Mouse (Mus musculus) heart, embryonic 13.5 days (tissue): Measurements from ENCODE around the gene Map2k6. TPM values are rescaled to one million over a fixed set of nuclear protein-coding genes. Genes with fewer than 3 reads are reported as not detected.

Experiments
- ATAC-seq: fragments of 200-750 bp; cut with Nextera tagmentation; 2 replicates; pipeline ENCODE4 v1.8.0; 2017; ENCODE audit warnings: moderate TSS enrichment; ENCODE audit not compliant: insufficient number of reproducible peaks, low FRiP score, low TSS enrichment; ENCODE audit errors: extremely low read depth
- H3K27ac ChIP-seq: fragments of 300-500 bp; sonication (generic); replicated peaks from 2 replicates; pipeline ENCODE4 v1.5.1; 2015; ENCODE audit warnings: moderate library complexity, mild to moderate bottlenecking, inconsistent platforms
- H3K27me3 ChIP-seq: fragments of 300-500 bp; sonication (generic); replicated peaks from 2 replicates; pipeline ENCODE4 v1.6.1; 2015; ENCODE audit warnings: mild to moderate bottlenecking, inconsistent platforms
- H3K36me3 ChIP-seq: fragments of 300-500 bp; sonication (generic); 2 replicates; pipeline ENCODE4 v1.6.1; 2015; ENCODE audit warnings: mild to moderate bottlenecking, inconsistent platforms
- H3K4me1 ChIP-seq: fragments of 300-500 bp; sonication (generic); 2 replicates; pipeline ENCODE4 v1.6.1; 2015; ENCODE audit warnings: inconsistent platforms
- H3K4me2 ChIP-seq: fragments of 300-500 bp; sonication (generic); 2 replicates; pipeline ENCODE4 v1.6.1; 2015; ENCODE audit warnings: inconsistent platforms, mild to moderate bottlenecking, moderate library complexity
- H3K4me3 ChIP-seq: fragments of 300-500 bp; sonication (generic); 2 replicates; pipeline ENCODE4 v1.5.1; 2015; ENCODE audit warnings: moderate library complexity, mild to moderate bottlenecking, inconsistent platforms
- H3K9ac ChIP-seq: fragments of 300-500 bp; sonication (generic); 2 replicates; pipeline ENCODE4 v1.6.1; 2015; ENCODE audit warnings: inconsistent platforms, mild to moderate bottlenecking, moderate library complexity
- H3K9me3 ChIP-seq: fragments of 300-500 bp; sonication (generic); 2 replicates; pipeline ENCODE4 v1.6.1; 2016; ENCODE audit warnings: inconsistent platforms
- WGBS: fragments of 180-500 bp; shearing (Covaris S2); methylation state at CpG from one replicate; pipeline ENCODE4 v1.1.7; 2015; ENCODE audit warnings: mixed read lengths; 5-methylcytosine and 5-hydroxymethylcytosine counted together
- polyA plus RNA-seq: library from polyadenylated mRNA; unstranded; fragments of >200 nt; fragmentation: Nextera tagmentation; extraction: Ambion mirVana; gene quantifications from 2 replicates; pipeline ENCODE4 v1.2.1, GENCODE M21; 2015

Map2k6 gene
- polyA plus RNA-seq, 1 experiment from 2014 or later: 14.4 TPM

- no peaks in the 10 kb centered on the region for H3K9me3 ChIP-seq
- no peak overlapping the region for H3K9ac ChIP-seq
- no peaks in the 10 kb centered on the region for H3K27me3 ChIP-seq
- H3K4me2 ChIP-seq: no peak overlapping the region
- no peaks in the 10 kb centered on the region for H3K4me1 ChIP-seq
- no peak overlapping the region for H3K4me3 ChIP-seq
- WGBS: 78% methylated on average over 12 of the region's 12 CpGs
- H3K36me3 ChIP-seq: no peaks in the 10 kb centered on the region
- ATAC-seq: no peak
- no peak overlapping the region for H3K27ac ChIP-seq
Measured at GRCm38 (mm10) chr11:110409131-110409530, 10.2 kb downstream of the Map2k6 start.

- H3K27me3 ChIP-seq: no peaks in the 10 kb centered on the region
- no peak overlapping the region for H3K27ac ChIP-seq
- 59% methylated on average over 9 of the region's 9 CpGs for WGBS
- no peaks in the 10 kb centered on the region for H3K9me3 ChIP-seq
- H3K4me3 ChIP-seq: no peak overlapping the region
- no peak overlapping the region for H3K9ac ChIP-seq
- H3K4me2 ChIP-seq: no peak overlapping the region
- no peak for ATAC-seq
- no peaks in the 10 kb centered on the region for H3K36me3 ChIP-seq
- no peaks in the 10 kb centered on the region for H3K4me1 ChIP-seq
Measured at GRCm38 (mm10) chr11:110409776-110410175, 10.9 kb downstream of the Map2k6 start.

GRCm38 (mm10) chr11:110411596-110411995, 12.7 kb downstream of the Map2k6 start:
- WGBS: 86% methylated on average over 13 of the region's 13 CpGs

GRCm38 (mm10) chr11:110414263-110414662, 15.3 kb downstream of the Map2k6 start:
- WGBS: 73% methylated on average over 7 of the region's 7 CpGs
- Histone ChIP-seq H3K9me3 (no peaks in the 10 kb centered on the region), H3K4me3 (no peak overlapping the region), H3K9ac (no peak overlapping the region), H3K4me1 (no peaks in the 10 kb centered on the region), H3K36me3 (no peaks in the 10 kb centered on the region), H3K27ac (no peak overlapping the region), H3K4me2 (no peak overlapping the region), H3K27me3 (no peaks in the 10 kb centered on the region)
- no peak for ATAC-seq

More at GRCm38 (mm10) chr11:110411596-110411995, 12.7 kb downstream of the Map2k6 start:
- ATAC-seq: no peak
- no peak overlapping the region for H3K4me3 ChIP-seq
- no peak overlapping the region for H3K27ac ChIP-seq
- no peaks in the 10 kb centered on the region for H3K9me3 ChIP-seq
- H3K4me2 ChIP-seq: no peak overlapping the region
- no peaks in the 10 kb centered on the region for H3K27me3 ChIP-seq
- H3K4me1 ChIP-seq: no peaks in the 10 kb centered on the region
- H3K36me3 ChIP-seq: no peaks in the 10 kb centered on the region
- no peak overlapping the region for H3K9ac ChIP-seq

- H3K27me3 ChIP-seq: no peaks in the 10 kb centered on the region
- WGBS: 87% methylated on average over 6 of the region's 6 CpGs
- no peak overlapping the region for H3K4me3 ChIP-seq
- H3K36me3 ChIP-seq: no peaks in the 10 kb centered on the region
- no peak for ATAC-seq
- no peaks in the 10 kb centered on the region for H3K4me1 ChIP-seq
- H3K4me2 ChIP-seq: no peak overlapping the region
- H3K9ac ChIP-seq: no peak overlapping the region
- no peak overlapping the region for H3K27ac ChIP-seq
- H3K9me3 ChIP-seq: no peaks in the 10 kb centered on the region
Measured at GRCm38 (mm10) chr11:110416691-110417090, 17.8 kb downstream of the Map2k6 start.

- Histone ChIP-seq H3K36me3 (no peaks in the 10 kb centered on the region), H3K4me2 (no peak overlapping the region), H3K27me3 (no peaks in the 10 kb centered on the region), H3K4me1 (no peaks in the 10 kb centered on the region), H3K27ac (no peak overlapping the region), H3K9ac (no peak overlapping the region), H3K9me3 (no peaks in the 10 kb centered on the region), H3K4me3 (no peak overlapping the region)
- no peak for ATAC-seq
- 85% methylated on average over 7 of the region's 7 CpGs for WGBS
Measured at GRCm38 (mm10) chr11:110420463-110420862, 21.5 kb downstream of the Map2k6 start.

- Histone ChIP-seq H3K36me3 (no peaks in the 10 kb centered on the region), H3K4me1 (peaks cover 20% of the 10 kb centered on the region), H3K27ac (no peak overlapping the region), H3K4me2 (no peak overlapping the region), H3K4me3 (no peak overlapping the region), H3K27me3 (no peaks in the 10 kb centered on the region), H3K9me3 (no peaks in the 10 kb centered on the region), H3K9ac (no peak overlapping the region)
- 70% methylated on average over 6 of the region's 6 CpGs for WGBS
- ATAC-seq: no peak
Measured at GRCm38 (mm10) chr11:110426572-110427145, 27.7 kb downstream of the Map2k6 start.

GRCm38 (mm10) chr11:110427159-110427561, 28.2 kb downstream of the Map2k6 start:
- no peak overlapping the region for H3K4me3 ChIP-seq
- H3K27ac ChIP-seq: no peak overlapping the region
- H3K9me3 ChIP-seq: no peaks in the 10 kb centered on the region
- ATAC-seq: no peak
- H3K36me3 ChIP-seq: no peaks in the 10 kb centered on the region
- no peak overlapping the region for H3K4me2 ChIP-seq
- H3K4me1 ChIP-seq: peaks cover 20% of the 10 kb centered on the region
- no peak overlapping the region for H3K9ac ChIP-seq
- 63% methylated on average over 11 of the region's 11 CpGs for WGBS
- no peaks in the 10 kb centered on the region for H3K27me3 ChIP-seq

- Histone ChIP-seq H3K36me3 (no peaks in the 10 kb centered on the region), H3K4me3 (no peak overlapping the region), H3K27ac (no peak overlapping the region), H3K9ac (no peak overlapping the region), H3K9me3 (no peaks in the 10 kb centered on the region), H3K4me1 (peaks cover 20% of the 10 kb centered on the region), H3K4me2 (no peak overlapping the region), H3K27me3 (no peaks in the 10 kb centered on the region)
- WGBS: 76% methylated on average over 6 of the region's 6 CpGs
- ATAC-seq: no peak
Measured at GRCm38 (mm10) chr11:110428999-110429398, 30.1 kb downstream of the Map2k6 start.

- ATAC-seq: no peak
- Histone ChIP-seq H3K4me2 (no peak overlapping the region), H3K9me3 (no peaks in the 10 kb centered on the region), H3K4me3 (no peak overlapping the region), H3K4me1 (peaks cover 20% of the 10 kb centered on the region), H3K9ac (no peak overlapping the region), H3K27me3 (no peaks in the 10 kb centered on the region), H3K27ac (no peak overlapping the region), H3K36me3 (peaks cover 6% of the 10 kb centered on the region; the same call in 1 of the 2 replicates)
- 62% methylated on average over 3 of the region's 3 CpGs for WGBS
Measured at GRCm38 (mm10) chr11:110429837-110430418, 31.0 kb downstream of the Map2k6 start.

- Histone ChIP-seq H3K27me3 (no peaks in the 10 kb centered on the region), H3K4me2 (no peak overlapping the region), H3K9ac (no peak overlapping the region), H3K36me3 (peaks cover 6% of the 10 kb centered on the region; the same call in 1 of the 2 replicates), H3K4me3 (no peak overlapping the region), H3K4me1 (0 out of 2 replicates have a peak, but pooled peaks cover 10% of the 10 kb centered on the region), H3K9me3 (no peaks in the 10 kb centered on the region), H3K27ac (no peak overlapping the region)
- ATAC-seq: no peak
- WGBS: 78% methylated on average over 8 of the region's 8 CpGs
Measured at GRCm38 (mm10) chr11:110435839-110436556, 37.1 kb downstream of the Map2k6 start.
